Mouse (Mus musculus) limb, embryonic 15.5 days (tissue): ENCODE measurements around the gene Chd2. TPM values are rescaled to one million over a fixed set of nuclear protein-coding genes. Genes with fewer than 3 reads are reported as not detected.
A peak's percentile ranks its signal among the peaks of the same experiment; 100 is the strongest.
"Not testable (repeated sequence)": the region's sequence is repeated elsewhere in the genome, so short reads cannot be mapped to it uniquely, and the experiment has no call there.

Source experiments
- ATAC-seq: fragments of 200-750 bp; cut with Nextera tagmentation; 2 replicates; pipeline ENCODE4 v1.8.0; 2017; ENCODE audit warnings: low read depth, moderate TSS enrichment; ENCODE audit not compliant: insufficient number of reproducible peaks, low FRiP score, low TSS enrichment
- H3K27ac ChIP-seq: fragments of 300-500 bp; sonication (generic); 2 replicates; pipeline ENCODE4 v1.5.1; 2015; ENCODE audit warnings: moderate library complexity, mild to moderate bottlenecking, inconsistent platforms
- H3K27me3 ChIP-seq: fragments of 300-500 bp; sonication (generic); 2 replicates; pipeline ENCODE4 v1.6.1; 2015; ENCODE audit warnings: inconsistent platforms
- H3K36me3 ChIP-seq: fragments of 300-500 bp; sonication (generic); 2 replicates; pipeline ENCODE4 v1.6.1; 2015; ENCODE audit warnings: inconsistent platforms
- H3K4me1 ChIP-seq: fragments of 300-500 bp; sonication (generic); 2 replicates; pipeline ENCODE4 v1.6.1; 2015; ENCODE audit warnings: inconsistent platforms
- H3K4me2 ChIP-seq: fragments of 300-500 bp; sonication (generic); 2 replicates; pipeline ENCODE4 v1.6.1; 2015; ENCODE audit warnings: mild to moderate bottlenecking, inconsistent platforms
- H3K4me3 ChIP-seq: fragments of 300-500 bp; sonication (generic); 2 replicates; pipeline ENCODE4 v1.5.1; 2015; ENCODE audit warnings: mild to moderate bottlenecking, inconsistent platforms
- H3K9ac ChIP-seq: fragments of 300-500 bp; sonication (generic); 2 replicates; pipeline ENCODE4 v1.6.1; 2015; ENCODE audit warnings: inconsistent platforms
- H3K9me3 ChIP-seq: fragments of 300-500 bp; sonication (generic); 2 replicates; pipeline ENCODE4 v1.6.1; 2016; ENCODE audit warnings: inconsistent platforms
- WGBS: fragments of 180-500 bp; shearing (Covaris S2); methylation state at CpG from one replicate; pipeline ENCODE4 v1.1.7; 2015; 5-methylcytosine and 5-hydroxymethylcytosine counted together
- polyA plus RNA-seq: library from polyadenylated mRNA; unstranded; fragments of >200 nt; fragmentation: Nextera tagmentation; extraction: Ambion mirVana; gene quantifications from 2 replicates; pipeline ENCODE4 v1.2.1, GENCODE M21; 2015

Chd2 gene
- polyA plus RNA-seq, 1 experiment from 2014 or later: 51.7 TPM

- no peak overlapping the region for H3K4me3 ChIP-seq
- no peaks in the 10 kb centered on the region for H3K36me3 ChIP-seq
- no peaks in the 10 kb centered on the region for H3K9me3 ChIP-seq
- no peaks in the 10 kb centered on the region for H3K27me3 ChIP-seq
- no peak for ATAC-seq
- H3K4me1 ChIP-seq: peaks cover 49% of the 10 kb centered on the region
- H3K9ac ChIP-seq: no peak overlapping the region
- 63% methylated on average over 4 of the region's 4 CpGs for WGBS
- H3K27ac ChIP-seq: peak overlapping the region; percentile 59; the same call in 1 of the 2 replicates
- no peak overlapping the region for H3K4me2 ChIP-seq
Observed at GRCm38 (mm10) chr7:73535861-73536200, 5.8 kb downstream of the Chd2 start.

GRCm38 (mm10) chr7:73534937-73535860 lies 6.4 kb downstream of the Chd2 start:
- ATAC-seq: no peak
- Histone ChIP-seq H3K27me3 (no peaks in the 10 kb centered on the region), H3K9me3 (no peaks in the 10 kb centered on the region), H3K9ac (no peak overlapping the region), H3K27ac (peak overlapping the region; percentile 59), H3K36me3 (no peaks in the 10 kb centered on the region), H3K4me1 (peaks cover 52% of the 10 kb centered on the region), H3K4me3 (no peak overlapping the region), H3K4me2 (no peak overlapping the region)
- WGBS: 58% methylated on average over 2 of the region's 2 CpGs

GRCm38 (mm10) chr7:73533457-73533856 lies 8.2 kb downstream of the Chd2 start:
- Histone ChIP-seq H3K4me3 (no peak overlapping the region), H3K27ac (peak overlapping the region; percentile 58), H3K4me1 (peaks cover 52% of the 10 kb centered on the region), H3K4me2 (0 out of 2 replicates have a peak overlapping the region, but pooled peaks have one; percentile 1), H3K27me3 (no peaks in the 10 kb centered on the region), H3K9ac (no peak overlapping the region), H3K36me3 (no peaks in the 10 kb centered on the region), H3K9me3 (no peaks in the 10 kb centered on the region)
- no peak for ATAC-seq
- WGBS: 32% methylated on average over 2 of the region's 2 CpGs

- peaks cover 52% of the 10 kb centered on the region for H3K4me1 ChIP-seq
- 59% methylated on average over 3 of the region's 3 CpGs for WGBS
Observed at GRCm38 (mm10) chr7:73532916-73533315, 8.7 kb downstream of the Chd2 start.

GRCm38 (mm10) chr7:73532139-73532538 lies 9.5 kb downstream of the Chd2 start:
- Histone ChIP-seq H3K27me3 (no peaks in the 10 kb centered on the region), H3K9ac (no peak overlapping the region), H3K9me3 (no peaks in the 10 kb centered on the region), H3K36me3 (no peaks in the 10 kb centered on the region; the same call in 1 of the 2 replicates), H3K4me1 (peaks cover 50% of the 10 kb centered on the region), H3K4me2 (no peak overlapping the region), H3K4me3 (no peak overlapping the region), H3K27ac (0 out of 2 replicates have a peak overlapping the region, but pooled peaks have one; percentile 1)
- WGBS: 75% methylated on average over 3 of the region's 3 CpGs
- ATAC-seq: no peak

More at GRCm38 (mm10) chr7:73532916-73533315, 8.7 kb downstream of the Chd2 start:
- no peaks in the 10 kb centered on the region for H3K27me3 ChIP-seq
- no peak overlapping the region for H3K4me3 ChIP-seq
- no peaks in the 10 kb centered on the region for H3K36me3 ChIP-seq
- ATAC-seq: no peak
- H3K4me2 ChIP-seq: 0 out of 2 replicates have a peak overlapping the region, but pooled peaks have one; percentile 1
- H3K27ac ChIP-seq: peak overlapping the region; percentile 58
- no peaks in the 10 kb centered on the region for H3K9me3 ChIP-seq
- H3K9ac ChIP-seq: no peak overlapping the region

GRCm38 (mm10) chr7:73531506-73532093 lies 10.0 kb downstream of the Chd2 start:
- 0 out of 2 replicates have a peak overlapping the region, but pooled peaks have one; percentile 1 for H3K27ac ChIP-seq
- H3K36me3 ChIP-seq: no peaks in the 10 kb centered on the region; the same call in 1 of the 2 replicates
- H3K4me2 ChIP-seq: no peak overlapping the region
- WGBS: 53% methylated on average over 7 of the region's 7 CpGs
- ATAC-seq: no peak
- H3K27me3 ChIP-seq: no peaks in the 10 kb centered on the region
- no peaks in the 10 kb centered on the region for H3K9me3 ChIP-seq
- H3K4me1 ChIP-seq: peaks cover 47% of the 10 kb centered on the region
- H3K4me3 ChIP-seq: no peak overlapping the region
- no peak overlapping the region for H3K9ac ChIP-seq

- Histone ChIP-seq H3K9me3 (no peaks in the 10 kb centered on the region), H3K36me3 (no peaks in the 10 kb centered on the region; the same call in 1 of the 2 replicates), H3K4me2 (no peak overlapping the region), H3K4me3 (no peak overlapping the region), H3K27me3 (no peaks in the 10 kb centered on the region), H3K27ac (0 out of 2 replicates have a peak overlapping the region, but pooled peaks have one; percentile 17), H3K4me1 (peaks cover 43% of the 10 kb centered on the region), H3K9ac (no peak overlapping the region)
- ATAC-seq: no peak
- WGBS: 68% methylated on average over 5 of the region's 5 CpGs
Observed at GRCm38 (mm10) chr7:73530846-73531245, 10.8 kb downstream of the Chd2 start.

GRCm38 (mm10) chr7:73530164-73530563 lies 11.5 kb downstream of the Chd2 start:
- peak overlapping the region; percentile 44; the same call in 1 of the 2 replicates for H3K27ac ChIP-seq
- no peaks in the 10 kb centered on the region; the same call in 1 of the 2 replicates for H3K36me3 ChIP-seq
- no peaks in the 10 kb centered on the region for H3K9me3 ChIP-seq
- H3K4me3 ChIP-seq: no peak overlapping the region
- no peaks in the 10 kb centered on the region for H3K27me3 ChIP-seq
- H3K9ac ChIP-seq: no peak overlapping the region
- no peak overlapping the region for H3K4me2 ChIP-seq
- WGBS: 84% methylated on average over 5 of the region's 5 CpGs
- no peak for ATAC-seq
- H3K4me1 ChIP-seq: peaks cover 37% of the 10 kb centered on the region

GRCm38 (mm10) chr7:73529261-73529660 lies 12.4 kb downstream of the Chd2 start:
- no peak overlapping the region for H3K4me2 ChIP-seq
- ATAC-seq: no peak
- peaks cover 4% of the 10 kb centered on the region for H3K36me3 ChIP-seq
- peaks cover 40% of the 10 kb centered on the region for H3K4me1 ChIP-seq
- no peak overlapping the region for H3K9ac ChIP-seq
- H3K4me3 ChIP-seq: no peak overlapping the region
- no peaks in the 10 kb centered on the region for H3K9me3 ChIP-seq
- peak overlapping the region; percentile 23; the same call in 1 of the 2 replicates for H3K27ac ChIP-seq
- 76% methylated on average over 6 of the region's 6 CpGs for WGBS
- no peaks in the 10 kb centered on the region for H3K27me3 ChIP-seq

- H3K36me3 ChIP-seq, H3K9me3 ChIP-seq, H3K4me2 ChIP-seq, H3K4me3 ChIP-seq, H3K9ac ChIP-seq, H3K27me3 ChIP-seq, H3K27ac ChIP-seq, ATAC-seq: not testable (repeated sequence)
- WGBS: 87% methylated on average over 7 of the region's 7 CpGs
- peaks cover 35% of the 10 kb centered on the region for H3K4me1 ChIP-seq
Observed at GRCm38 (mm10) chr7:73528377-73528894, 13.2 kb downstream of the Chd2 start.

- 82% methylated on average over 4 of the region's 4 CpGs for WGBS
- no peak overlapping the region for H3K27ac ChIP-seq
Observed at GRCm38 (mm10) chr7:73527225-73527624, 14.4 kb downstream of the Chd2 start.

More at GRCm38 (mm10) chr7:73527225-73527624, 14.4 kb downstream of the Chd2 start:
- Histone ChIP-seq H3K9ac (no peak overlapping the region), H3K4me2 (no peak overlapping the region), H3K27me3 (no peaks in the 10 kb centered on the region), H3K9me3 (no peaks in the 10 kb centered on the region), H3K36me3 (peaks cover 4% of the 10 kb centered on the region), H3K4me3 (no peak overlapping the region), H3K4me1 (peaks cover 26% of the 10 kb centered on the region; the same call in 1 of the 2 replicates)
- no peak for ATAC-seq
